Mouse (Mus musculus) liver, embryonic 15.5 days (tissue): ENCODE measurements around the gene C3ar1. TPM values are rescaled to one million over a fixed set of nuclear protein-coding genes. Genes with fewer than 3 reads are reported as not detected.

ENCODE experiments used
- microRNA-seq: library from miRNA; unstranded; fragments of <30 nt; microRNA quantifications from one replicate; pipeline ENCODE4, GENCODE M21; 2016
- polyA plus RNA-seq: library from polyadenylated mRNA; unstranded; fragments of >200 nt; fragmentation: Nextera tagmentation; extraction: Ambion mirVana; gene quantifications from 2 replicates; pipeline ENCODE4 v1.2.1, GENCODE M21; 2015

C3ar1 gene
- polyA plus RNA-seq, 1 experiment from 2014 or later, result 1.0 TPM

Small RNAs within 50 kb of the gene (microRNA-seq; reads per million reads assigned to microRNA genes)
- gene Mir7231, result not detected

Other genes starting within 250 kb of the C3ar1 start
- 1.2 and 1.6 TPM in 2 replicates for gene Gdf3, start 246.1 kb downstream of the C3ar1 start, polyA plus RNA-seq
- gene Dppa3, start 229.8 kb downstream of the C3ar1 start, polyA plus RNA-seq, result not detected in 2 replicates
- not detected in 2 replicates for gene Nanog, start 148.7 kb downstream of the C3ar1 start, polyA plus RNA-seq
- gene Slc2a3, start 54.5 kb downstream of the C3ar1 start, polyA plus RNA-seq, result 11.8 and 13.8 TPM in 2 replicates
- gene Foxj2, start 36.2 kb downstream of the C3ar1 start, polyA plus RNA-seq, result 1.3 and 1.5 TPM in 2 replicates
- 24.2 and 25.8 TPM in 2 replicates for gene Necap1, start 18.3 kb upstream of the C3ar1 start, polyA plus RNA-seq
- gene Clec4a1, start 65.7 kb upstream of the C3ar1 start, polyA plus RNA-seq, result 6.0 and 6.2 TPM in 2 replicates
- gene Clec4a3, start 96.4 kb upstream of the C3ar1 start, polyA plus RNA-seq, result 7.0 and 7.6 TPM in 2 replicates
- not detected in 2 replicates for gene Clec4a4, start 134.2 kb upstream of the C3ar1 start, polyA plus RNA-seq
- not detected in 2 replicates for gene Clec4b1, start 193.8 kb upstream of the C3ar1 start, polyA plus RNA-seq